Mouse (Mus musculus): ENCODE data around the gene Epc2. TPM values are rescaled to one million over a fixed set of nuclear protein-coding genes. Genes with fewer than 3 reads are reported as not detected.
"Not testable (repeated sequence)": the region's sequence is repeated elsewhere in the genome, so short reads cannot be mapped to it uniquely, and the experiment has no call there.

Gene Epc2
- total RNA-seq, 2 experiments from 2014 or later, result 53.3 to 57.7 TPM

- intact Hi-C loops (cut with DNase I), result no loop called here
- no peak for DNase-seq (ENCODE audit: low spot score in 2 of 2)
Observed at GRCm38 (mm10) chr2:49467038-49467437, 15.8 kb downstream of the Epc2 start.

- DNase-seq (ENCODE audit: low spot score in 2 of 2), result no peak
Observed at GRCm38 (mm10) chr2:49471188-49471587, 19.9 kb downstream of the Epc2 start.

GRCm38 (mm10) chr2:49471641-49472355 is 20.5 kb downstream of the Epc2 start:
- intact Hi-C loops (cut with DNase I), result no loop called here
- DNase-seq (ENCODE audit: low spot score in 2 of 2), result no peak

More at GRCm38 (mm10) chr2:49471188-49471587, 19.9 kb downstream of the Epc2 start:
- intact Hi-C loops (cut with DNase I), result no loop called here

- intact Hi-C loops (cut with DNase I), result no loop called here
- DNase-seq (ENCODE audit: low spot score in 2 of 2), result no peak
Observed at GRCm38 (mm10) chr2:49472443-49472842, 21.2 kb downstream of the Epc2 start.

- DNase-seq (ENCODE audit: low spot score in 2 of 2), result no peak
- intact Hi-C loops (cut with DNase I), result no loop called here
Observed at GRCm38 (mm10) chr2:49482146-49482545, 30.9 kb downstream of the Epc2 start.

- intact Hi-C loops (cut with DNase I), result no loop called here
- DNase-seq (ENCODE audit: low spot score in 2 of 2), result no peak
Observed at GRCm38 (mm10) chr2:49483382-49483781, 32.1 kb downstream of the Epc2 start.

GRCm38 (mm10) chr2:49501435-49501834 is 50.1 kb downstream of the Epc2 start:
- intact Hi-C loops (cut with DNase I), result no loop called here
- no peak for DNase-seq (ENCODE audit: low spot score in 2 of 2)

GRCm38 (mm10) chr2:49503596-49503995 is 52.3 kb downstream of the Epc2 start:
- DNase-seq (ENCODE audit: low spot score in 2 of 2), result no peak
- intact Hi-C loops (cut with DNase I), result no loop called here

- DNase-seq (ENCODE audit: low spot score in 2 of 2); intact Hi-C loops (cut with DNase I): not testable (repeated sequence)
Observed at GRCm38 (mm10) chr2:49505151-49505550, 53.9 kb downstream of the Epc2 start.

- no peak for DNase-seq (ENCODE audit: low spot score in 2 of 2)
- intact Hi-C loops (cut with DNase I), result no loop called here
Observed at GRCm38 (mm10) chr2:49510832-49511231, 59.5 kb downstream of the Epc2 start.

GRCm38 (mm10) chr2:49516011-49516410 is 64.7 kb downstream of the Epc2 start:
- intact Hi-C loops (cut with DNase I), result no loop called here
- no peak for DNase-seq (ENCODE audit: low spot score in 2 of 2)

- intact Hi-C loops (cut with DNase I), result no loop called here
- no peak for DNase-seq (ENCODE audit: low spot score in 2 of 2)
Observed at GRCm38 (mm10) chr2:49520409-49520808, 69.1 kb downstream of the Epc2 start.

- intact Hi-C loops (cut with DNase I), result no loop called here
- no peak for DNase-seq (ENCODE audit: low spot score in 2 of 2)
Observed at GRCm38 (mm10) chr2:49520989-49521388, 69.7 kb downstream of the Epc2 start.

GRCm38 (mm10) chr2:49521564-49521963 is 70.3 kb downstream of the Epc2 start:
- no peak for DNase-seq (ENCODE audit: low spot score in 2 of 2)
- intact Hi-C loops (cut with DNase I), result no loop called here

- DNase-seq (ENCODE audit: low spot score in 2 of 2), result no peak
- intact Hi-C loops (cut with DNase I), result no loop called here
Observed at GRCm38 (mm10) chr2:49522578-49522977, 71.3 kb downstream of the Epc2 start.

- DNase-seq (ENCODE audit: low spot score in 2 of 2), result no peak
- intact Hi-C loops (cut with DNase I), result no loop called here
Observed at GRCm38 (mm10) chr2:49537147-49537546, 85.9 kb downstream of the Epc2 start.

GRCm38 (mm10) chr2:49538056-49538455 is 86.8 kb downstream of the Epc2 start:
- no peak for DNase-seq (ENCODE audit: low spot score in 2 of 2)
- intact Hi-C loops (cut with DNase I), result no loop called here

- intact Hi-C loops (cut with DNase I), result no loop called here
- no peak for DNase-seq (ENCODE audit: low spot score in 2 of 2)
Observed at GRCm38 (mm10) chr2:49539745-49540144, 88.5 kb downstream of the Epc2 start.

GRCm38 (mm10) chr2:49547813-49548212 is 96.5 kb downstream of the Epc2 start:
- intact Hi-C loops (cut with DNase I), result no loop called here
- DNase-seq (ENCODE audit: low spot score in 2 of 2), result no peak

GRCm38 (mm10) chr2:49548492-49548891 is 97.2 kb downstream of the Epc2 start:
- intact Hi-C loops (cut with DNase I), result no loop called here
- no peak for DNase-seq (ENCODE audit: low spot score in 2 of 2)

GRCm38 (mm10) chr2:49553096-49553495 is 101.8 kb downstream of the Epc2 start:
- intact Hi-C loops (cut with DNase I), result no loop called here
- DNase-seq (ENCODE audit: low spot score in 2 of 2), result no peak

- intact Hi-C loops (cut with DNase I), result no loop called here
- no peak for DNase-seq (ENCODE audit: low spot score in 2 of 2)
Observed at GRCm38 (mm10) chr2:49557339-49557738, 106.1 kb downstream of the Epc2 start.

Measured in left cerebral cortex, postnatal 36 days (tissue).